Mouse (Mus musculus) lung, adult 18-20 months (tissue): ENCODE data around the gene Gabbr1.

Experiments used
- DNase-seq, 2 experiments: peaks; one replicate each; pipeline ENCODE4 v3.0.0; 2022; ENCODE audit warnings: mixed read lengths in 2 of 2

Gabbr1 gene

DNA sequence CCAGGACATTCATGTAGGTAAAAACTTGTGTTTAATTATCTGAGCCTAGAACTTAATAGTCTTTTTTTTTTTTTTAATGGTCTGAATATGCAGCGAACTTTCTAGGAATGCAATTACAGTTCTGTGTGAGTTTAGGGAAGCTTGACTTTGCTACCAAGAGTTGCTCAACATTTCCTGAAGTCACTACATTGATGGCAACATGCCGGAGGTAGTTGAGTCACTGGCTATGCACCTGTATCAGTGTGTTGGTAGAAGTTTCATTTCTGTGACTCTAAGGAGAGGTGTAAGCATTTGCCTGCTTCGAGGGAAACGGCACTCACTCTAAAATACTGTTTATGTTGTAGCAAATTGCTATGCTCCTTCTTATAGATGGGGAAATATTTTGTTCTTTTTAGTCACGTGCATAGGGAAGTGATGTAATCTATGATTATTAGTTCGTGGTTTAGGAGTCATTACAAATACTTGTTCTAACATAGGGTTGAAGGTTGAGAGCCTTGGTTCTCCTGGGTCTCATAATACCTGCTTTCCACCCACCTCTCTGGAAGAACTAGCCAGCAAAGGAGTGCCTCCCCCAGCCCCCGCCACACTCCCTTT, 1.0 kb upstream of the Gabbr1 start:
- peak; percentile 37 to 58 for DNase-seq

DNA sequence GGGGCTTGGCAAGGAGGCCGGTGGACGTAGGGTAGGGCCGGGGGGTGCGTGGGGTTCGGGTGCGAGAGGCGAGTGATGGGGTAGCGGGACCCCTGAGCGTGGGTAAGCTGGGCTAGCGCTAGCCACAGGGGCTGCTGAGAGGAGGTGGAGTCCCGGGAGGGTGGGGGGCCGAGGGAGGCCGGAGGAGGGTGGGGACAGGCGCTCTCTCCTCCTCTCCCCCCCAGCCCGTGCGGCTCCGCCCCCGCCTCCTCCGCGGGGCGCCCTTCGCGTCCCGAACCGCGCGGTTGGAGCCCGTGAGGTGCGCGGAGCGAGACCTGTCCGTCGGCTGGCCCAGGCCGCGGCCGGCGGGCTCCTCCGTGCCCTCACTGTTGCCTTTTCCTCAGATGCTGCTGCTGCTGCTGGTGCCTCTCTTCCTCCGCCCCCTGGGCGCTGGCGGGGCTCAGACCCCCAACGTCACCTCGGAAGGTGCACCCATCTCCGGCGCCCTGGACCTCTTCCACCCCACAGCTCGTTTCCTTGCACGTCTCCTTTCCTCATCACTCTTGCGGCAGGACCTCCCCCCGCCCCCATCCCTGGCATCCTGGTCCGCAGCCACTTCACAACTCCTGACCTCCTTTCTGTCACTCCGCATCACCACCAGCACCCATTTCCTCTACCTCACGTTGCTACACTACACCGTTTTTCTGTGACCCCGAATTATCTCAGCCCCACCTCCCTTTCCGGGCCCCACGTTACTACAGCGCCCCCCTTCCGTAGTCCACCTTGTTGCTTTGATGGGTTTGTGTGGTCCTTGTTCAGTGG, 746 bp downstream of the Gabbr1 start:
- DNase-seq: peak; percentile 63 to 70

DNA sequence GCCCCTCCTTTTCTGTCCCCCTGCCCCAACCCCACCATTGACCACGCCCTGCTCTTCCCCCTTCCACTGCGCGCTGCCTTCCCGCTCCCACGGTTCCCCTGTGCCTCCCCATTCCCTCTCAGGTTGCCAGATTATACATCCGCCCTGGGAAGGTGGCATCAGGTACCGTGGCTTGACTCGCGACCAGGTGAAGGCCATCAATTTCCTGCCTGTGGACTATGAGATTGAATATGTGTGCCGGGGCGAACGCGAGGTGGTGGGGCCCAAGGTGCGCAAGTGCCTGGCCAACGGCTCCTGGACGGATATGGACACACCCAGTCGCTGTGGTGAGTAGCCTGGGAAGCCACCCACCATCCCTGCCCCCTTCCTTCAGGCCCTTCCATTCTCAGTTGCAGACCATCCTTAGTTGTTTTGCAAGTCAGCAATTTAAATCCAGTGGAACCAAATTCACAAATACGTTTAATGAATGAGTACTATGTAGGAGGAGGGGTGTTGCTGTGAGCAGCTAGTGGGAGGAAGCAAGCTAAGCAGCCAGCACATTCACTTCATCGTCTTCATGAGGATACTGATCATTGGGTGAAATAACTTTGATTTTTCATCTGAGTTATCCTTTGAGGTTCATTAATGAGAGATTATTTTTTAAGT, 1.7 kb downstream of the Gabbr1 start:
- no peak for DNase-seq

DNA sequence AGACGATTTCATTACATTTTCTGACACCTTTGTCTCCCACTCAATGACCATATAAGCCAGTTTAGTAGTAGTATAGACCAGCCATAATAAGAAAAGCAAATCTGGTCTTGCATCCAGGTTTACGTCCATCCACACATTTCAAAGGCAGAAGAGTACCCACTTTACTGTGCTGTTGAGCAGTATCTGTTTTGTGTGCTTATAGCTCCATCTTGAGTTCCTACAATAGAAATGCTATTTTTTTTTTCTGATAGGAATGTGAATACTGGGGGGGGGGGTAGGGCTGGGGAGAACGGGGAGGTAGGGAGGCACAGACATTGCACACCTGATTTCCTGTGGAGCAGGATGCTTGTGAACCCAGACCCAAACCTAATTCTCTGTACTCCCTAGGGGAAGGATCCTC, 2.2 kb downstream of the Gabbr1 start:
- DNase-seq: no peak

DNA sequence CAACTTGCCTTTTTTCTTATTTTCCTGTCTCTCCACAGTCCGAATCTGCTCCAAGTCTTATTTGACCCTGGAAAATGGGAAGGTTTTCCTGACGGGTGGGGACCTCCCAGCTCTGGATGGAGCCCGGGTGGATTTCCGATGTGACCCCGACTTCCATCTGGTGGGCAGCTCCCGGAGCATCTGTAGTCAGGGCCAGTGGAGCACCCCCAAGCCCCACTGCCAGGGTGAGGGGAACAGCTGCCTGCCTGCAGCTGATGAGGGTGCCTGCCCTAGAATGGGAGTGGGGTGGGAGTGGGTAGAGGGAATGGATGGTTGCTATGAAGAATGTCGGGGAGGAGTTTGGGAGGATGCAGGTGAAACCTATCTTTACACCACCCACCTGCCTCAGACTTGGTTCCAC, 2.6 kb downstream of the Gabbr1 start:
- DNase-seq: no peak

DNA sequence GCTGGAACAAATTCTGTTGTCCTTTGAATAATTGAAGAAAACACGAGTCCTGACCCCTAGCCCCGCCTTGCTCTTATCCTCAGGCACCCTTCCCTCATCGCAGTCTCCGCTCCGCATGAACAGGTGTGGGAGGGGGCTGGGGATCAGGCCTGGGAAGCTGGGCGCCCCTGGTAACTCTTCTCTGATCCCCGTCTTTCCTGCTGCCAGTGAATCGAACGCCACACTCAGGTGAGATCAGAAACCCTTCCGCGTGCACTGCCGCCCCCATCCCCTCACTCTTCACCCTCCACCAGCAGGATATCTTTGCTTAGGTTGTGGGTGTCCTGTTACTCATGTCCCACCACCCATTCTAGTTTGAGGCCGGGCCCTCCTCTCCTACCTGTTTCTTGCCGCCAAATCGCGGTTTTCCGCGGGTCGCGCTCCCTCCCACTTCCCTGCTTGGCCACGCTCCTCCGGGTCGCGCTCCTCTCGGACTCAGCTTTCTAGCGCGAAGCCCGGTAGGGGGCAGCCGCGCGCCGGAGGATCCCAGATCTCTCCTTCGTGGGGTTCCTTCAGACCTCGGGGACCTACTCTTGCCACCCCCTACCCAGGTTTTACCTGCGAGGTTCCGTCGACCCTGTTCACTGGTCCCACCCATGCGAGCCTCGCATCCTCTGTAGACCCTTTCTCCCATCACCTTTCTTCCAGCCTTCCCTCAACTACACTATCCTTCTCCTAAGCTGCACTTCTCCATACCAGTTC, 4.0 kb downstream of the Gabbr1 start:
- DNase-seq: peak; percentile 51 to 68

DNA sequence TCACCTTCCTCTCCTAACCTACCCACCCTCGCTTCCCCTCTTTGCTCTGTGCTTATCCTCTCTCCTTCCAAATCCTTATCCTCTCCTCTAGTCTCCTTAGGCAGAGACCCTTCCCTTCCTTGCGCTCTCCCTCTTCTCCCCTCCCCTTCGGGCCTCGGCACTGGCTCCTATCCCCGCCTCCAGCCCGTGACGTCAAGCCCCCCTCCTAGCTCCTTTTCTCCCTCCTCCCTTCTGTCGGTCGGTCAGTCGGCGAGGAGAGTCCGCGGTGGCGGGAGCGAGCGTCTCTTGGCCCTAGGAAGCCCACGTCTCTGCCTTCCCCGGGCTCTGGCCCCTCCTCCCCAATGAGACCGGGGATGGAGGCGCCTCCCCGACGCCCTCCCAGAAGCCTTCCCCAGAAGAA, 4.6 kb downstream of the Gabbr1 start:
- DNase-seq: peak; percentile 83 to 86

DNA sequence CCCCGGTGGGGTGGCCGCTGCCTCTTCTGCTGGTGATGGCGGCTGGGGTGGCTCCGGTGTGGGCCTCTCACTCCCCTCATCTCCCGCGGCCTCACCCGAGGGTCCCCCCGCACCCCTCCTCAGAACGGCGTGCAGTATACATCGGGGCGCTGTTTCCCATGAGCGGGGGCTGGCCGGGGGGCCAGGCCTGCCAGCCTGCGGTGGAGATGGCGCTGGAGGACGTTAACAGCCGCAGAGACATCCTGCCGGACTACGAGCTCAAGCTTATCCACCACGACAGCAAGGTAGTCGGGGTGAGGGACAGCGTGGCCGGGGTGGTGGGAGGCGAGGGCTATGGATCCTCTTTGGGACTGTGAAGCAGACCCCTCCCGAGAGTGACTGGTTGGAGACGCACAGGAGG, 5.1 kb downstream of the Gabbr1 start:
- DNase-seq: no peak

DNA sequence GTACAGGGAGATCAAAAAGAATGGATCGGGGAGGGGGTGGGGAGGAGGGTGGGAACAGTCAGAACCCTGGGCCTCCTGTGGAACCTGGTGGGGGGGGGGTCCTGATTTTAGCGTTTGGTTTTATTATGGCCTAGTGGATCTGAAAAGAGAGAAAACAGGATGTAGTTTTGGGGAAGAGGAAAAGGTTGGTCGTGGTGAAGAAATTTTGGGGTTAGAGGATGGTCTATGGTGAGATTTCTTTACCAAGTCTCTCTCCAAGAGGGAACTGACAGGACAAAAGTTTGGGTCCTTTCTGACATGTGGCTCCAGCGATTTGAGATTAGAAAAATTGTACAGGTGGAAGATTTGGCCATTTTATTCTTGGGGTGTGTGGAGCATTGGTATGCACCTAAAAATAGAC, 6.0 kb downstream of the Gabbr1 start:
- no peak for DNase-seq

DNA sequence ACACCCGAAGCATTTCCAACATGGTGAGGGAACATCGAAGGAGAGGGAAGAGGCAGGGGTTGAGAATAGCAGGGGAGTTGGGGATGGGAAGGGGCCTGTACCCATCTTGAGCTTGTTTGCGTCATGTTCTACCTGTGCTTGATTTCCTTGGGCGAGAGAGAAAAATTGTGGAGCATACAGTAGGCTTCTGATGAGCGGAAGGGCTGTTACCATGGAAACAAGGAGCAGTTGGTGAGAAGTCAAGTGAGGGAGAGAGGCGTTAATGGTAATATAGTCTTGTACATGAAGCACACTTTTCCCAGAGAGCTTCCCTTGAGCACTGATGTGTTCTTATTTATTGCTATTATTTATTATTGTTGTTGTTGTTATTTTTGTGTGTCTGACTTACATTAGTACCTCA, 11.2 kb downstream of the Gabbr1 start:
- DNase-seq: no peak

DNA sequence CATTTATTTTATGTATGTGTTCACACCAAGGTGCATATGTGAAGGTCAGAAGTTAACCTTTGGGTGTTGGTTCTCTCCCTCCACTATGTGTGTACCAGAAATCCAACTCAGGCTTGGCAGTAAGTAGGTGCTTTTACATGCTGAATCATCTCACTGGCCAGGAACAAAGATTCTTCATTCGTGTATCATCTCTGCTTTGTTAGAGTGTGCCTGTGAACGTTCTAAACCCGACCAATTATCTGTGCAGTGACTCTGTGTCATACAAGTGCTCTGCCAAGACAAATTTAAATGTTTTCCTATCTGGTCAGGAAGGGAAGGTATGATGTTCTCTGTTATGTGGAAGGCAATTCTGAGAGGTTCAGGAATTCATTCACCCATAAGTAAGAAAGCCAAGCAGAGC, 15.7 kb downstream of the Gabbr1 start:
- no peak for DNase-seq

DNA sequence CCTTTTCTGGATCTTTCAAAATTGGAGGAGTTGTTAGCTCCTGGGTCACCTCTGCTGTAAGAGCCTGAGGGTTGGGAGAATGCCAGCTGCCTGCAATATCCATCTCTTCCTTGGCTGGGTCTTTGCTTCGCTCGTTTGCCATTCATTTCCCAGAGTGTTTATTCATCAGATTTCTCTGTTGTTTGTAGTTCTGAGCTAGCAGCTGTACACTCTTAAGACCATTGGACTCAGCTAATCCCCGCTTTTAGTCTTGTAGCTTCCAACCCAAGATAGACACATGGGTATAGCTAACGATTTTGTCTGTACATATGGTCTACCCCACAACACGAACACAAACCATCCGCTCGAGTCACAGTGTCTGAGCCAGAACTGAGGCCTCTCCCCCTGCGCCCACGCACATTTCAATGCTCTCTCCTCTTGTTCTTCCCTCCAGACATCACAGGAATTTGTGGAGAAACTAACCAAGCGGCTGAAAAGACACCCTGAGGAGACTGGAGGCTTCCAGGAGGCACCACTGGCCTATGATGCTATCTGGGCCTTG, 16.4 kb downstream of the Gabbr1 start:
- no peak for DNase-seq

DNA sequence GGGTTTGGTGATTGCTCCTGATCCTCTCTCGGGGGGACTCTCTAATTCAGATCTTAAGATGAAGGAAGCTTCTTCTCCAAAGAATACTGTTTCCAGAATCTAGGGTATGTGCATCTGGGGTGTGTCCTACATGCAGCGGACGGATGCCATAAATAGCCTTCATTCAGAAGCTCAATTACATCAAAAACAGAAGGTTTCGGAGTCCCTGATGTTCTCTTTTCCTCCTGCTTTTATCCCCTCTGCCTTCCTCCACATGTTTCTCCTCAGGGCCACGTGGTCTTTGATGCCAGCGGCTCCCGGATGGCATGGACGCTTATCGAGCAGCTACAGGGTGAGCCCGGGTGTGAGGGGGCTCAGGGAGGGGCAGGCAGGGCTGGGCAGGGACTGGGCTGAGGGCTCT, 17.3 kb downstream of the Gabbr1 start:
- no peak for DNase-seq

DNA sequence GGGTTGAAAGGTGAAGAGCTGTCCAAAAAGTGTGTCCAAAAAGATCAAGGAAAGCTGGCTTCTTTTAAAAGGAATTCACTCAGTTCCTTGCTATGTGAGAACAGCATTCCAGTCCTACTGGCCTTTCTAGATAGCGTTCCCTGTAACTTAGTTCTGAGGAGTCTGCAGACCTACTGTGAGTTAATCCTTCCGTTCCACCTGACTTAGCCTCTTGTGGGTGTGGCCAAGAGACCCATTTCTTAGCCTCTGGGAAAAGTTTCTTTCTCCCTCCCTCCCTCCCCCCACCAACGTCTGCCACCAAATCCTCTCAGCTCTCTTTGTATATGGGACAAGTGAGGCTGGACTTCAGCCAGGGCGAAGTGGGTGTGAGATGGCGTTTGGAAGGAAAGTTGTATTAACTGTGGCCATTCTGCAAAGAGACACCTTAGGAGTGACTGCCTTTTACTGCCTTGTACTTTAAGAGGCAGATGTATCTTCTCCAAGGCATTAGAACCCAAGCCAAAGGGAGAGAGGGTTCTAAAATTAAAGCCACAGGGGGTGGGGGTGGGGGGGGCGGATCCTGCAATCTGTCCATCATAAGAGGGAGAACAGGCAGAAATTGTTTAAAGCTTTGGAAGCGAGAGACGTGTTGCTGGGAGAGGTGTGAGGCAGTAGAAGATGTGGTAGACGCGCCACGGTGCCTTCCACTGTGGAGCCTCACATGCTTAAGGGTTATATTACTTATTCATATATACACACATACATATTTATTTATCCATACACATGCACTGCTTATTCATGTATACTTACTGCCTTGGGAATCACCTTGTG, 18.1 kb downstream of the Gabbr1 start:
- DNase-seq: no peak

DNA sequence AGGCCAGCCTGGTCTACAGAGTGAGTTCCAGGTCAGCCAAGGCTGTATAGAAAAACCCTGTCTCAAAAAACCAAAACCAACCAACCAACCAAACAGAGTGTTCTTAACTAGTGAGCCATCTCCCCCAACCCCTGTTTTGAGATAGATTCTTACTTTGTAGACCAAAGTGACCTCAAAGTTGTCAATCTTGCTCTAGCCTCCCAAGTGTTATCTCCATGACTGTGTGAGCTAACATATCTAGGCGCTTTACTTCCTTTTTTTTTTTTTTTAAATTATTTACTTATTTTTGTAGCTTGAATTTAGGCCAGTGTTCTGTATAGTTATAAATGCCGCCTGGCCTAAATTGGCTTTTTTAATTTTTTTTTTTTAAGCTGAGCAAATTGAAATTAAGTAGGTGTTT, 20.2 kb downstream of the Gabbr1 start:
- DNase-seq: no peak

DNA sequence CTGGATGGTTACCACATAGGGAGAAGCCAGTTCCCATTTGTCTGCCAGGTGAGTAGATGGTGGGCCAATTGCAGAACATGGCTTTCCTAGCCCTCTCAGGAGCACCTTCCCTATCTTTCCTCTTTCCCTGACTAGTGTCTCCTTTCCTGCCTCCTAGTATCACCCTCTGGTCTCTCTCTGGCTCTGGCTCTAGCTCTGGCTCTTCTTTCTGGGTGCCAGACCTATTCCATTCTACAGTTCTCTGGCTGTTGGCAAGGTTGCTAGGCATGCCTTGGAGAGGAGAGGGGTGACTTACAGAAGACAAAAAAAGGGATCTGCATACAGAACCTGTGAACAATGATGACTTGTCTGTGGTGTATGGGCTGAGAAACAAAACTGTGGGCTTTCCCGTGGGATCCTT, 22.1 kb downstream of the Gabbr1 start:
- DNase-seq: no peak

DNA sequence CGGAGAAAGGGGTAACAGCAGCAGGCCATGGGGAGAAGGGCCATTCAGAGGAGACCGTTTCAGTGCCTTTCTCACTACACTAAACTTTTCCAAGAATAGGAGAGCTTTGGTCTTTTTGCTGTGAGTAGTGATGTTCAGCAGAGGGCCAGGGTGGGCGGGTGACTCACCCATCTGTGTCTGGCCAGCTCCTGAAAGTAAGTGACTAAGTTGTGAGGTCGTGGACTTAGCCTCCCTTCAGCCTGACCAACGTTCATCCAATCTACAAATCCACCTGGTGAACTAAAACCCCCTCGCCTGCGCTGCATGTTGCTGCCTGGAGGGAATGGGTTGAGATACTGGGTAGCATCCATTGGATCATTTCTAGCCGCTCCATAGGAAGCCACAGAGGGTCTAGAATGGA, 24.4 kb downstream of the Gabbr1 start:
- no peak for DNase-seq

DNA sequence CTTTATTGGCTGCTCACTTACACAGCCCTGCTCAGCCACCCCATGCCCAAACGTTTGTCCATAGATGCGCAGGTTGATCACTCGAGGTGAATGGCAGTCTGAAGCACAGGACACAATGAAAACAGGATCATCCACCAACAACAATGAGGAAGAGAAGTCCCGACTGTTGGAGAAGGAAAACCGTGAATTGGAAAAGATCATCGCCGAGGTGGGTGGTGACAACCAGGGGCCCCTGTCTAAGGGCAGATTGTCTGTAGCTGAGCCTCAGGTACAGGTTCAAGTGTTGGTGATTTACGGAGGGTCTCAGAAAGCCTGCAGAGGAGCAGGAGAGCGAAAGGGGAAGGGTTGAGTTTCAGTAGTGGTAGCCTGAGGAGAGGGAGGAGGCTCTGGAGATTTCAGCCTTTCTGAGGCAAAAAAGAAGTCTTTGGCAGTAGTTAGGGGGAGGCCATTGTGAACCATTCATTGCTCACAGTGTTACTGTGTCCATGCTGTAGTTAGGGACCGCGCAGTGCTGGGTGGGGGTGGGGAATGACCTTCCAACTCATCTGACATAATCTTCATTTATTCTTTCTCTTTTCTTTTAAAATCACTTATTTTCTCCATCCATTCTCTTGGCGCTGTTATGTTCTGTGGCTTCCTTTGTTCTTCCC, 26.4 kb downstream of the Gabbr1 start:
- no peak for DNase-seq

DNA sequence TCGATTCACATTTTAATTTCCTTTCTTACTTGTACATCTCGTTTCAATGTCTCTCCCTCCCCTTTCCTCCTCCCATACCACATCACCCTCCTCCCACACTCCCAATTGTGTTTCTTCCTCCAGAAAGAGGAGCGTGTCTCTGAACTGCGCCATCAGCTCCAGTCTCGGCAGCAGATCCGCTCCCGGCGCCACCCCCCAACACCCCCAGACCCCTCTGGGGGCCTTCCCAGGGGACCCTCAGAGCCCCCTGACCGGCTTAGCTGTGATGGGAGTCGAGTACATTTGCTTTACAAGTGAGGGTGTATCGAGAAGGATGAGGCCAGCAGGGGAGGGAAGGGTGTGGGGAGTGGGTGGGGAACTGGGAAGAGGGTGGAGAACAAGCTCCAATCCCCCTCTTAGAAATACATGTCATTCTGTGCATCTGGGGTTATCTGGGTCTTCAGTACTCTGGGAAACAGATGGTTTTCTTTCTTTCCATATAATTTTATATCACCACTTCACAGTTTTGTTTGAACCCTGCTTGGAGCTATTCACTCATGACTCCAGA, 27.0 kb downstream of the Gabbr1 start:
- no peak for DNase-seq

DNA sequence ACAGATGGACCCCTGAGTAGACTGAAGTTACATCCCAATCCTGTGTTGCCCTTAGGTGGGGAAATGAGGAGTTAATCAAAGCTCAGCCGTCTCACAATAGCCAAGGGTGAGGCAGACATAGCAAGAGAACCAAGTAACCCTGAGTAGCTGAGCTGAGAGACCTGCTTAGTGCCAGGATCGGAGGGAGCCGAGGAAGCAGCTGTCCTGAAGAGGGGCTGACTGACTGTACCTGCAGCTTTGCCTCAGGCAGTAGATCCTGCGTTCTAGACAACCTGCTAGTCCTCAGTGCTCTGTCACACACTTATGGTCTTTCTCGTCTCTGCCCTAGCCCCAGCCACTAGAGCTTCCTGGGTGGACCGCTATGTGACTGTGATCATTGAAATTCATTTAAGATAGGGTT, 29.4 kb downstream of the Gabbr1 start:
- DNase-seq: no peak

DNA sequence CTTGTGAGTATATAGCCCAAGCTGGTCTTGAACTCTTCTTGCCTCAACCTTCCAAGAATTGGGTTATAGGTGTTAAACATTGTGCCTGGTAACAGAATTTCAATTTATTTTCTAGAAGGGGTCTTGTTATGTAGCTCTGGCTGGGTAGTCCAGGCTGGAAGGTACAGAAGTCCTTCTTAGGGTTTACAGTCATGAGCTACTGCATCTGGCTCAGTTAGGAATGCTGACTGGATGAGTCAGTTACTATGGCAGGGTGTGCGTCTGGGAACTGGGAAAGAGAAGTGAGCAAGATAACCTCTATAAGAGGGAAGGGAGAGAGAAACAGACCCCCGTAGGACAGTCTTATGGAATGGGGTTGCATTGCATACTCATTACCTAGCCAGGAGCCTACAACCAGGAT, 30.0 kb downstream of the Gabbr1 start:
- no peak for DNase-seq

DNA sequence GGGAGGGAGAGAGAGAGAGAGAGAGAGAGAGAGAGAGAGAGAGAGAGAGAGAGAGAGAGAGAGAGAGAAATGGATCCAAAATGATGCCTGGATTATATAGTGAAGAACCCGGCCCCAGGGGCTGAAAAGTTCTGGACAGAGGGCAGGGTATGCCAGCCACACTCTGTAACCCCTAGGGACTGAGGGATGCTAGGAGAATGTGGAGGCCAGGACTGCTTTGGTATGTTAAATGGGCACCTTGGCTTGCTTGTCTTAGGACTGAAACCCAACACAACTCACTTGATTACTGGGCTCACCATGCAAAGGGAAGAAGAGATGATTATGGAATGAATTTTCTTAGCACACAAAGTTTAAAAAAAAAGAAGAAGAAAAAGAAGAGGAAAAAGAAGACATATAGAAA, 32.4 kb downstream of the Gabbr1 start:
- DNase-seq: no peak
